Mouse (Mus musculus) neutrophil, adult 5-6 weeks (primary cell): ENCODE results near the gene Tulp2. TPM values are rescaled to one million over a fixed set of nuclear protein-coding genes. Genes with fewer than 3 reads are reported as not detected.
"Not testable (repeated sequence)": the region's sequence is repeated elsewhere in the genome, so short reads cannot be mapped to it uniquely, and the experiment has no call there.

ENCODE experiments used
- ATAC-seq: fragments of 151-379, 151-347 bp; 2 replicates; pipeline ENCODE4 v1.8.0; 2017; ENCODE audit warnings: mild to moderate bottlenecking, moderate TSS enrichment; ENCODE audit not compliant: insufficient number of reproducible peaks, poor library complexity, low FRiP score, severe bottlenecking; ENCODE audit errors: extremely low read depth
- total RNA-seq: library from RNA; stranded (forward); fragments of 200-1000 nt; gene quantifications from 2 replicates; pipeline ENCODE4 v1.2.3, GENCODE M21; 2017

The Tulp2 gene
- total RNA-seq, 1 experiment from 2014 or later = not detected

DNA sequence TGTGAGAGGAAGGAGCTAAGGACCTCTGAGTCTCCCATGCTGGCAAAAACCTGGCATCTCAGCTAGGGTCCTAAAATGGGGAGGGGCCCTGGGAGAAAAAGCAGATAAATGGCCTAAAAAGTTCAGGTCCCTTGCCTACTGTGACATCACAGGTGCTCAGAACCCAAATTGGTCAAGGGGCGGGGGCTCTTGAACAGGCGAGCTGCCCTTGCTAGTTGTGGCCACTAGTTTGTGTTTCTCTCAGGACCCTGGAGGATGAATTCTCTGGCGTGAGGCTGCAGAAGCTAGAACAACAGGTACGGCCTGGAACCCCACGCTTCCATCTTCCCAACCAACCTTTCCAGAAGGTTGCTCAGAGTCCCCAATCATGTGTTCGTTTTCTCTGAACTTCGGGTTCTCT, 32.7 kb downstream of the Tulp2 start:
- ATAC-seq = no peak

DNA sequence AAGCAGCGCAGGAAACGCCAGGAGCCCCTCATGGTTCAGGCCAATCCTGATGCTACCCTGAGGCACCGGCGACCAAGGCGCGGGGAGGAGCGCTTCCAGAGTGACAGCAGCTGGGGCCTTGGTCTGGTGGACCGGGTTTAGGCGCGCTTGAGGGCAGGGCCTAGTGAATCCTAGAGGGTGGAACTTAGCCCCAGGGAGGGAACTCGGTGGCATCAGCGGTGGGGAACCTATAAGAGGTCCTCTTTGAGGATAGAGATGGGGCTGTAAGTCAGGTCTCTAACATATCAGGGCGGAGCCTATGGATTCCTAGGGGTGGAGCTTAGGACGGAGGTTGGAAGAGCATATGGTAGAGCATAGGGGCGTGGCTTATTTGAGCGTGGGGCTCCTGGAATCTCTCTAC, 33.8 kb downstream of the Tulp2 start:
- ATAC-seq = no peak

DNA sequence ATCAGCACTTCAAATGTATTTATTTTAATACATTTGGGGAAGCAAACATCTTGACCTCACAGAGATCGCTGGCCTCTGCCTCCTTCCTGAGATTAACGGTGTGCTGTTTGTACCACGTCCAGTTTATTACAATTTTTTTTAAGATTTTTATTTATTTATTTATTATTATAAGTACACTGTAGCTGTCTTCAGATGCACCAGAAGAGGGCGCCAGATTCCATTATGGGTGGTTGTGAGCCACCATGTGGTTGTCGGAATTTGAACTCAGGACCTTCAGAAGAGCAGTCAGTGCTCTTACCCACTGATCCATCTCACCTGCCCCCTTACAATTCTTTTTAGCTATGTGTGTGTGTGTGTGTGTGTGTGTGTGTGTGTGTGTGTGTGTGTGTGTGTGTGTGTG, 35.2 kb downstream of the Tulp2 start:
- ATAC-seq = not testable (repeated sequence)

DNA sequence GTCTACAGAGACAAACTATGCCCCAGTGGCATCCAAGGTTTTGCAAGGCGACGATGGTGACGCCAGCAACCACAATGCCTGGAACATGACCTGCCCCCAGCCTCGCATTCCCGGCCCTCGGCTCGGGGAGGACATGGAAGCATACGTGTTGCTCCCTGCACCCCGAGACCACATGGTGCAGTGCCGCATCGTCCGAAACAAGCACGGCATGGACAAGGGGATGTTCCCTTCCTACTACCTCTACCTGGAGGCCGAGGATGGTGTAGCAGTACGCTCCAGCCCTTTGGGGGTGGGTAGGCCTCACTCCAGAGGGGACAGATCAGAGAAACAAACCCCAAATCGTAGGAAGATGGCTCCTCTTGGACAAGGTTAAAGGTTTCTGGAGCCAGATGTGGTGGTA, 36.9 kb downstream of the Tulp2 start:
- ATAC-seq = no peak

DNA sequence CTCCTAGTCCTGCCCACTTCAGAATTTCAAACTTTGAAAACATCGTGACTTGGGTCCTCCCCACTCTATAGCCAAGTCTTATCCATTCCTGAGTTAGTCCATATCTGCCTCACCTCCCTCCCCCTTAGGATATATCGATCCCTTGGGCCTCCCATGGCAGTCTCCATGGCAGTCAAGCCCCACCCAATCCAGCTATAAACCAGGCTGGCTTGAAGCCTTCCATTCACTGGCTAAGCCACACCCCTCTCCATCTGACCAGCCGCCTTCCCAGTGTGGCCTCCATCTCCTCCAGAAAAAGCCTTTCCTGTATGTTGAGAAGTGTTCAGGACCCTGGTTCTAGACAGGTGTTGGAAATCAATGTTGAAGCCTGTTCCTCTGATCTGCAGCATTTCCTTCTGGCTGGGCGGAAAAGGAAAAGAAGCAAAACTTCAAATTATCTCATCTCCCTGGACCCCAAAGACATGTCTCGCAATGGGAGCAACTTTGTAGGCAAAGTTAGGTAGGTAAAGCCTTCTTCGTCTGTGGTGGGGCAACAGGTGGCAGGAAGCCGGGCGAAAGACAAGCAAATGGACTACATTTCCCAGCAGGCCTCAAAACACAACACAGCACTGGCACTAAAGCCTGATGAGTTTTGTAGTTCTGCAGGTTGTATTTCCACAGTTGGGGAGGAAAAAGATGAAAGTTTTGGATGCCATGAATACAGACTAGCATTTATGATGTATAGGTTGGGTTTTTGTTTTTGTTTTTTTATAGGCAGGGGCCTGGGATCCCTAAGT, 37.9 kb downstream of the Tulp2 start:
- no peak for ATAC-seq

DNA sequence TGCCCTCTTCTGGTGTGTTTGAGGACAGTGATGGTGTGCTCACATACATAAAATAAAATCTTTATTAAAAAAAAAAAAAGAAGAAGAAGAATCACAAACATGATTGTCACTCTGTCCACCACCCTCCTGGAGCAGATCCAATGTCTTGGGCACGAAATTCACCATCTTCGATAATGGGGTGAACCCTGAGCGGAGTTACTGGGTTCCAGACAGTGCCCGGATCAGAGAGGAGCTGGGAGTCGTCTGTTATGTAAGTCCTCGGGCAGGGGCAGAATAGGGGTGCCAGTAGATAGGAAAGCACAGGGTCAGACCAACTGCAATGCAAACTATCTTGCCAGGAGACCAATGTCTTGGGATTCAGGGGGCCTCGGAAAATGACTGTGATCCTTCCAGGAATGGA, 38.9 kb downstream of the Tulp2 start:
- ATAC-seq = no peak

DNA sequence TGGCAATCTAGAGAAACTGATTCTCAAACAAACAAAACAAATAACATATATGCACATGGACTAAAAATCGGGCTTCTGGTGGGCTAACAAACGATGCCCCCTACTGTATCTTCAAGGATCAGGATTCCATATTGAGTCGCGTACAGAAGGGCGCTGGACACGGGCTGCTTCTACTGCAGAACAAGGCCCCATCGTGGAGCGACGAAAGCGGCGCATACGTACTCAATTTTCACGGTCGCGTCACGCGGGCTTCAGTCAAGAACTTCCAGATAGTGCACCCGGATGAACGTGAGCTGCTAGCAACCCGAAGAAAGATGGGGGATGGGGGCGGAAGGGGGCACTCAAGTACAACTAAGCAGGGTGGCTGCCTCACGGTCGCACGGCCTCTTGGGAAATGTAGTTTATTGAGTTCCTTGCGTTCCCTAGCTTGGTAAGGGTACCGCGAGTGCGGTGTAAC, 40.1 kb downstream of the Tulp2 start:
- ATAC-seq = peak; percentile 69

DNA sequence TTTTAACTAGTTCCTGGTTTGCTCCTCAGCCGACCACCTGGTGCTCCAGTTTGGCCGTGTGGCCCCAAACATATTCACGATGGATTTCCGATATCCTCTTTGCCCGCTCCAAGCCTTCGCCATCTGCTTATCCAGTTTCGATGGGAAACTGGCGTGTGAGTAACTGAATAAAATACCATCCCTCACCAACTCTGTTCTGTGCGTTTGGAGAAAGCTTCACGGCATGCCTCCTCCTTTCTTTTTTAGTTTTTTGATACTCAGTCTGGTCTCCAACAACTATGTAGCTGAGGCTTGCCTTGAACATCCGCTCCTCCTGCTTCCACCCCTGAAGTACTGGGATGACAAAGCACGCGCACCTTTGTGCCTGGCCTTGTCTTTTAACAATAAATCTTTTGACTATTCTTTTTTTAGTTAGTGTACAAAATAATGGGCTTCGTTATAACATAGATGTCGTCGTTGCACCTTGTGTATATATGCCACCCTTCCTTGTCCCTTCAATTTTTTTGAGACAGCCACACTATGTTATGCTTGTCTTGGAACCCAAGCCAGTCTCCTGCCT, 40.6 kb downstream of the Tulp2 start:
- ATAC-seq = no peak

DNA sequence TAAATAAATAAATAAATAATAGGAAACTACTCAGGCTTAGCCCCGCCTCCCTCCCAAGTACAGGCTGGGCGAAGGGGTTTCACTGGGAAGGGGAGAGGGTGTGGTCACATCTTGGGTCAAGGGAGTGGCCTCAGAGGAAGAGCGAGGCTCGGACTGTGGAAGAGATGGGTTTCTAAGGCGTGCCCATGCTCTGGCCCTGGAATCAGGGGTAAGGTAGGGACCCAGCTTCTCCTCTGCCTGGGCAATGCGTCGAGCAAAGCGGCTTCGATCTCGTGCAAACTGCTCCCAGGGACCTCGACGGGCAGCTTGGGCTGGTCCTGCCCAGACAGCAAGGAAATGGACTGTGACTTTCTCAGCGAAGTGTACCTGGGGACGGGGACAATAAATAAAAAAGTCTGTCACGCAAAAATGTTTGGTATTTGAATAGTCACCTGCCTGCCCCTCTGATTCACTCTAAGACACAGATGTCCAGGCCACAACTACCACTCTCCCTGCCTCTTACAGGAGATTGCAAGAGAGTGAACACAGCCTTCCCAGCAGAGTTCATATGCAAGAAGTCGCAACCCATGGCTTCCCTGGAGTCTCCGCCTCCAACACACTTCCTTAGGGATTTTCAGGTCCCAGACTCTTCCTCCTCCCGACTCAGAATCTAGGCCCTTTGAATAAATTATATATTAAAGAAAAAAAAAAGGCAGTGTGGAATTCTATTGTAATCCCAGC, 41.4 kb downstream of the Tulp2 start:
- ATAC-seq = no peak

DNA sequence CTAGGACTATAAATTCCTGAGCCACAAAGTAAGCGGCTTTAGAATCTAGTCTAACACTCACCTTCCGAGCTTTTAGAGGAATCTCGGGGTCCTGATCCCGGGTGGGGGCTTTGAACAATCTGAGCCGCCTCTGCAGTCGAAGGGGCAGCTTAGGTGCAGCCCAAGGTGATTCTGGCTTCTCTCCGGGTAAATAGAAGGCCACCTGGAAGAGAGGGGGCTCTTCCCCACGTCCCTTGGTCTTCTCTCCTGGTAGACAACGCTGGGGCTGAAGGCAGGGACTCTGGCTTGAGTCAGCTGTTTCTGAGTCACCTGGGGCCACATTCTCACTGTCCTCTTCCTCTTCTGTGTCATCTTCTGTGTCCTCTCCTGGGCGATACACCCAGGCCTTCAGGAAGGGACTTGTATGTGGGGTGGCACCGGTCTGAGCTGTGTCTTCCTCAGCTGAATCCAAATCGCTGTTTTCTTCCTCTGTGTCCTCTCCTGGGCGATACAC, 42.0 kb downstream of the Tulp2 start:
- ATAC-seq = no peak

DNA sequence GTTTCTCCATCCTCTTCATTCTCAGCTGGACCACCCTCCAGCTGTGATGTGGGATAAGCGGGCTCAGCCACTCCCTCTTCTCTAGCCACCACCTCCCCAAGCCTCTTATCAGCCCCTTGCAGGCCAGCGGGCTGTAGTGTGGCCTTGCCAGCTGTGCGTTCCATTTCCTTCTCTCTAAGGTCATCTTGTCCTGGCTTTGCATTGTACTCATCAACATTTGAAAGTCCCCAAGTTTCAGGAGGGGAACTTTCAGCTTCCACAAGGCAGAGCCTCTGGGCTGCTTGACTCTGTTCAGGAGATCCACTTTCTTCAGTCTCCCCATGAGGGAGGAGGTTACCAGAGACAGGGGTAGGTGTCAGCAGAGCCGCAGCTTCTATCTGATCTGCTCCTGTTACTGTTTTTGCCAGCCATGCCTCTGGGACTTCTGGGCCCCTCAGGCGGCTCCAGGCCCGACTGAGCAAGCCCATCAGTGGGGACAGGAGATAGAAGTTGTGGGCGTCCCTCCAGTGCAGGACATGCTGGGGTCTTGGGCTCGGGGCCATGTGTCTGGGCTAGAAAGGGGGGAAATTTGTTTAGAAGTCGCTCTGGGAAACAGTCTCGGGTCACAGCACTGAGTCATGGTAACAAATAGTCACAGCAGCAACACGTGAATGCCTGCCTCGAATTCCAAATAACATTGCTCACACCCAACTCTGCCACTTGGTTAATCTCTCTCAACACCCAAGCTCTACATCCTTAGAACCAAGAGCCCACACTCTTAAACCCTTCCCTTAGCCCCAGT, 43.4 kb downstream of the Tulp2 start:
- no peak for ATAC-seq

DNA sequence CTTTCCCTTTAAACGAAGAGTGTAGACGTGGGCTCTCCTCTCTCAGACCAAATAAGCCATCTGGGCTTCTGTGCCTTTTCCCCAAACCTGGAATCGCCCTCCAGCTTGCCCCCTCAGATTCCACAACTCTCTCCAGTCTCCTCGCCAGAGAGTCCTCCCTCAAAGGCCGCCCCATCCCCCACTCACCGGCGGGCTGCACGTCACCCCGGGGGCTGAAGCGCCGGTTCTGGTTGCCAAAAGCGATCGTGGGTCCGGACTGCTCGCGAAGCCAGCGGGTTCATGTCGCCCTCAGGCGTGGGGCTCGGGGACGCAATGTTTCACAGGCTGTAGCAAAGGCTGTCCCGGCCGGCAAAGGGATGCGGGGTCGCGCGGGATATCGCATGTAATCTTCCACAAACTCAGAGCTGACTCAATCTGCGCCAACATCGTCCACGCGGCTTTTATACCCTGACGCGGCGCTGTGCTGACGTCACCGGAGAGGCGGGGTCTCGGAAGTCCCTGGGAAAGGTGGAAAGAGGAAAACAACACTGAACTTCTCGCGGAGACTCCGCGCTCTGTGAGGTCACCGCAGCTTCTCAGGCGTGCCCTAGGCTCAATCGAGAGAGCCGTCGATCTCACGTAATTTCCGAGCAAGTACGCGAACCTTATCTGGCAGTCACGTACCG, 44.3 kb downstream of the Tulp2 start, which contains the start of the genes Ppp1r15a and Plekha4:
TSS of gene Ppp1r15a (minus strand) at position 460 of the 665 bp plus-strand sequence.
TSS of gene Plekha4 (plus strand) at position 522 of the 665 bp plus-strand sequence.
- peak; percentile 82 for ATAC-seq

DNA sequence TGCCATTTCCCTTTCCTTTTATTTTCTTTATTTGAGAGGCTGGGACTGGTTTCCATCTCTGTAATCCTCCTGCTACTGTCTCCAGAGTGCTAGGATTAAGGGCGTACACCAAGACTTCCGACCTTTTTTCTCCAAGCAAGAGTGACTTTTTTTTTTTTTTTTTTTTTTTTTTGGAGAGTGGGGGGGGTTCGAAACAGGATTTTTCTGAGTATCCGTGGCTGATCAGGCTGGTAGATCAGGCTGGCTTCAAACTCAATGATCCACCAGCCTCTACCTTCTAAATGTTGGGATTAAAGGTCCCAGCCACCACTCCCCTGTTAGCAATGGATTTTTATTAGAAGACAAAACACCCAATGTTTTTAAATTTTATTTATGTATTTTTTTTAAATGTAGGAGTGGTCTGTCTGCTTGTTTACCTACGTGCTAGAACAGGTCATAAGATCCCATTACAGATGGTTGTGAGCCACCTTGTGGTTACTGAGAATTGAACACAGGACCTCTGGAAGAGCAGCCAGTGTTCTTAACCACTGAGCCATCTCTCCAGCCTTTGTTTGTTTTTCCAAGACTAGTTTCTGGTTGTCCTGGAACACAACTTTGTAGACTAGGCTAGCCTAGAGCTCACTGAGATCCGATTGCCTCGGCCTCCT, 44.9 kb downstream of the Tulp2 start:
- no peak for ATAC-seq

DNA sequence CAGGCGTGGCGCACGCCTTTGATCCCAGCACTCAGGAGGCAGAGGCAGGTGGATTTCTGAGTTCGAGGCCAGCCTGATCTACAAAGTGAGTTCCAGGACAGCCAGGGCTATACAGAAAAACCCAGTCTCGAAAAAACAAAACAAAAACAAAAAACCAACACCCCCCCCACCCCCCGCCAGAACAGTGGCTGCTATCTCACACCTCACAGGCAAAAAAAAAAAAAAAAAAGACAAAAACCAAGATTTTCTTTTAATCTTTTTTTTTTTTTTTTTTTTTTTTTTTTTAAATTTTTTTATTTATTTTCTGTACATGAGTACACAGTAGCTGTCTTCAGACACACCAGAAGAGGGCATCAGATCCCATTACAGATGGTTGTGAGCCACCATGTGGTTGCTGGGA, 45.5 kb downstream of the Tulp2 start:
- not testable (repeated sequence) for ATAC-seq

DNA sequence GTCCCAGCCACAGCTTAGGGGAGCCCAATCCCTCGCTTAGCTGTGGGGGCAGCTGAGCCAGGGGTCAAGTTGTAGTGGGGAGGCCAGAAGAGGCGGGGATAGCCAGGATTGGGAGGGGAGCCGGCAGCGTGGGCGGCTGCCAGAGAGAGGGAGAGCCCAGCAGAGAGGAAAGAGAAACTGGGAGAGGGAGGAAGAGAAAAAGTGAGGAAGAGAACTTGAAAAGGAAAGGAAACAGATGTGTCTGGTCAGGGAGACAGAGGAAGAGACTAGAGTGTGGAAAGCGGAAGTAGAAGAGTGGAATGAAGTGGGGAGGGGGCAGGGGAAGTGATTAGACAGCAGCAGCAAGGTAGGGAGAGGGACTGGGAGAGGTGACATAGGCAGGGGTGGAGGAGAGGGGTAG, 47.8 kb downstream of the Tulp2 start:
- no peak for ATAC-seq

DNA sequence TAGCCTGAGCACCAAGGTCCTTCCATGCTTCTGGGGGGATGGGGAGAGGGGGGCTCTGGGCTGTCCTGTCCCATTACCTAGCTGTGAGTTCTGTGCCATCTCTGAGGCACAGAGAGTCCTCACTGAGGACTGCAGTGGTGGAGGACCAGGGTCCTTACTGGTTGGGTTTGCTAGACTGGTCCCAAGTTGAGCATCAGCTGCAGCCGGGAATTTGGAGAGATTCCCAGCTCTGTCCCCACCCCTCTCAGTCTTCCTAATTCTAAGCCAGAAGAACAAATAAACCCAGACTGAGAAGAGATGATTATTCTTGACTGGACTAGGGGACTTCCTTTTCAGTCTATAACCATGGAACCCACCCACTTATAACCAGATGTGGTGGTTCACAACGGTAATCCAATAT, 49.0 kb downstream of the Tulp2 start:
- ATAC-seq = no peak

DNA sequence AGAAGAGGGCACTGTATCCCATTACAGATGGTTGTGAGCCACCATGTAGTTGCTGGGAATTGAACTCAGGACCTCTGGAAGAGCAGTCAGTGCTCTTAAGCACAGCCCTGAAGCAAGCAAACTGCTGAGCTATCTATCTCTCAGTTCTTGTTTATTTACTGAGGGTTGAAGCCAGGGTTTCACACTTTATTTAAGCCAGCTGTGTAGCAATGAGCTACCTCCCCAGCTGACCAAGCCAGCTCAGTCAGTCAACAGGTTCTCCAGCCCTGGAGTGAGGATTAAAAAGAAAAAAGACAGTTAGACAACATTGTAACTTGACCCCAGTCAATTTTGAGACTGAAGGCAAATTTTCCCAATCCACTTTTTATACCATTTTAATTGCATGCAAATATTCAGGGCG, 54.0 kb downstream of the Tulp2 start:
- ATAC-seq = no peak

DNA sequence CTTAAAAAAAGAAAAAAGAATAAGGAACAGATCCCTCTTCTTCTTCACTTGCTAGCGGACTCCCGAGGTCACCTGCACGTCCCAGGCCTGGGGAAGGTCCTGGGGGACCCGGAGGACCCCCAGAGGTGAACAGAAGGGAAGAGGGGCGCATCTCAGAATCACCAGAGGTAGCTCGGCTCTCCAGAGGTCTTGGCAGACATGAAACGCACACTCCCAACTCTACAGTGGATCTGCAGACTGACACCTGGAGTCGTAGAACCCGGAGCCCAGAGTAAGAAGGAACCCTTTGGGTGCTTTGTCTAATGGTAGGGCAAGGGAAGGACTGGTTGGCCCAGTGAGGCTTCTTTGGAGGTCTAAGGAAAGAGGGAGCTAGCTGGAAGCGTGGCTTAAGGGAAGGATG, 55.9 kb downstream of the Tulp2 start:
- no peak for ATAC-seq
